Mouse (Mus musculus) layer of hippocampus, adult 9-10 months (tissue): ENCODE results near the gene Chrm5.
"Not testable (repeated sequence)": the region's sequence is repeated elsewhere in the genome, so short reads cannot be mapped to it uniquely, and the experiment has no call there.

Experiments used
- DNase-seq: peaks from one replicate; pipeline ENCODE4 v3.0.0; 2022; ENCODE audit warnings: low spot score

The Chrm5 gene

DNA sequence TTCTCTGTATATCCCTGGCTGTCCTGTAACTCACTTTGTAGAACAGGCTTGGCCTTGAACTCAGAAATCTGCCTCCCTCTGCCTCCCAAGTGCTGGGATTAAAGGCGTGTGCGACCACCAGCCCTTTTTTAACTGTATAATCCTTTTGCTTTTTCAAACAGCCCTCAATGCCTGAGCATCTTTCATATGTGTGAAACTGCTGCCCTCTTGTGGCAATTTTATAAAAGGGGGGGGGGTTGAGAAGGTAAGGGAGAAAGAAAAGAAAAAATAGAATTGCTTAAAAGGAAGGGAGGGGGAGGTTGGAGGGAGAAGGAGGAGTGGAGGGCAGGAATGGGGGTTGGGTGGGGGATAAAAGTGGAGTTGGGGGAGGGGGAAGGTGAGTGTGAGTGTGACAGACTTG, 995 bp upstream of the Chrm5 start:
- DNase-seq, result no peak

DNA sequence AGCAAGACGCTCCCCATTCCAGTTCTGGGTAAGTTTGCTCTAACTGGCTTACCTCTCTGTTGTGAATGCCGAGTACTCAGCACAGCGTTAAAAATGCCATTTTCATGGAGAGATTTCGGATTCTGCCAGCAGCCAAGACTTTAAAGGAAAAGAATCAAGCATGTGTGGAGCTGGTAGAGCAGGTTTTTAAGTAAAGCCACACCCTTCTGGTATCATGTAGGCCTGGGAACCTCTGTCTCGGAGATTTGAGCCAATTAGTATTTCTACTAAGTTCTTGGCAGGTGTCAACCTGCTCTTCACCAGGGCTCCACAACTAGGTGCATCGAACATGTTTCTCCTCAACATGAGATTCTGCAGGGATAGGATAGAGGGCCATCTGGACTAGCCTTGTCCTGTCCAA, 4.0 kb downstream of the Chrm5 start:
- no peak for DNase-seq

DNA sequence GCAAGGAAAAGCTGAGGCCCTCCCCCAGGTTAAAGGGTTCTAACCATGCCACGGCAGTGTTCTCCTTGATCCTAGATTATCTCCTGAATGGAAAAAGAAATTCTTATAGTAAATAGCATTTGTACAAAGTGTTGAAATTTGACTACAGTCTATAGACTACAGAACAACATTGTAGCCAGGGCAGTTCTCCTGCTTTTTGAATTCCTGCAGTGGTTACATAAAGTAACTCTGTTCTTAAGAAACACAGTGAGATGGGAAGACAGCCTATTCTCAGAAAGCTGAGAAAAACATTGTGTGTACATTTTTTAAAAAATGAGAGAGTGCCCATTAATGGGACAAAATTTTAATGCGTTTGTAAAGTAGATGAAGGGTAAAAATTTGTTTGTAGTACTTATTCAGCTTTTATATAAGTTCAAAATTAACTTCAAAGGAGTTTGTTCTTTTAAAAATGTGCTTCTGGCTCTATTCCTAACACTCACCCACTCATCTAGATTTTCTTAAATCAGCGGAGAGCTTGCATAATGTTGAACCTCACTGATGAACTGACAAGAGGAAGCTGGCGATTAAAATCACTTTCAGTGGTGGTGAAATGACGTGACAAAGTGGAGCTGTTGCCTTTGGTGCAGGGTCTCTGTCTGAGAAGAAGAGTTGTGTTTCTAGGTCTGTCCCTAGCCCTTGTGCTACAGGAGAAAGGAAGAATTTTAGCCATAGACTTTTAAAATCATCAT, 5.4 kb downstream of the Chrm5 start:
- DNase-seq, result no peak

DNA sequence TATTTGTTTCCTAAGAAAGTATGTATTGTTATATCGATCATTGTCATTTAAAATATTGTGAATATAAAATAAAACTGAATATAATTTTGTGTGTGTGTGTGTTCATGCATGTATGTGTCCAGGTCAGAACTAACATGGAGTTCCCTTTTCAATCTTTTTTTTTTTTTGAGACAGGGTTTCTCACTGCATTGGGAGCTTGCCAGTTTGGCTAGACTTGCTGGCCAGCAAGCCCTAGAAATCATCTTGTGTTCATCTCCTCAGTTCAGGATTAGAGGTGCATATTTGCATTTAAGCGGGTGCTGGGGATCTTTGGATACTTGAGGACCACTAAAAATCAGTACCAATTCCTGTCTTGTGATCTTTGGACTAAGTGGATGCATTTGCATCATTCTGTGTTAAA, 8.5 kb downstream of the Chrm5 start:
- DNase-seq, result no peak

DNA sequence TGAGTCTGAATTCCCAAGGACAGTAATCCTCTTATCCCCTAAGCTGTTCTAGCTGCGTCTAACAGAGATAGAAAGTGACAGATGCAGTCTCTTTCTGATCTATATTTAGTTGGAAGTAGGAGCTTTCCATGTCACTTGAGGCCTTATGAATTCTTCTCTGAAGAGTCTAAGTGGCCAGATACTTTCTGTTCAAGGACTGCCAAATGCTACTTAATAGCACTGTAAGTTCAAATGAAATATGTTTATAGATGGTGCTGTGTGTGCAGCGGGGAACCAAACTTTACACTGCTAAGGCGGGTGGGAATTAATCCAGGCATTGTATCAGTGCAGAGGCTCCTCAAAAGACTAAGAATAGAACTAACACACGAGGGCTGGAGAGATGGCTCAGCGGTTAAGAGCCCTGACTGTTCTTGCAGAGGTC, 9.6 kb downstream of the Chrm5 start:
- DNase-seq, result no peak

DNA sequence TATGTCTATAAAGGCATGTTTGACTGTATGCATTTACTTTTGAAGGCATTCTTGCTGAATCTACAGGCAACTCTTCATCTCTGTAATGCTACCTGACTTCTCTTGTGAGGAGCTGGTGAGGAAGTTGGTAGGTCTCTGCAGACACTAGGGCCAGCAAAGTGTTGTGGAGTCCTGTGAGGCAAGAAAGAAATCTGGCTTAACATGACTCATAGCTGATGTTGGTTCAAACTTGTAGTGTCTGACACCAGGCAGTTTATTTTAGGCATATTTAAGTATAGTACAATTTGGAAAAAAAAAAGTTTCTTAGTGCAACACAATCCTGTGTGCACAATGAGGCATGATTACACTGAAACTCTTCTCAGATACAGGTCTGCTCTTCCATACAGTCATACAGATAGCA, 11.0 kb downstream of the Chrm5 start:
- no peak for DNase-seq

DNA sequence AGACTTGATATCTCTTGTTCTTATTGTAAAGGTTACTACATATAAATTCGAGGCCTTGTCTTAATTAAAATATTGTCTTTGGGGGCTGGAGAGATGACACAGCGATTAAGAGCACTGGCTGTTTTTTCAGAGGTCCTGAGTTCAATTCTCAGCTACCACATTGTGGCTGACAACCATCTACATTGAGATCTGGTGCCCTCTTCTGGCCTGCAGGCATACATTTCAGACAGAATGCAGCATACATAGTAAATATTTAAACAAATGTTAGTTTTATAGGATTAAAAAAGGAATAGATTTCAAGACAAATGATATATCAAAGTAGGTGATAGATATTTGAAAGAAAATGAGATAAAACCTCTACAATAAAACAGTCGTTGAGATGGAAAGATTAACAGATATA, 20.0 kb downstream of the Chrm5 start:
- no peak for DNase-seq

DNA sequence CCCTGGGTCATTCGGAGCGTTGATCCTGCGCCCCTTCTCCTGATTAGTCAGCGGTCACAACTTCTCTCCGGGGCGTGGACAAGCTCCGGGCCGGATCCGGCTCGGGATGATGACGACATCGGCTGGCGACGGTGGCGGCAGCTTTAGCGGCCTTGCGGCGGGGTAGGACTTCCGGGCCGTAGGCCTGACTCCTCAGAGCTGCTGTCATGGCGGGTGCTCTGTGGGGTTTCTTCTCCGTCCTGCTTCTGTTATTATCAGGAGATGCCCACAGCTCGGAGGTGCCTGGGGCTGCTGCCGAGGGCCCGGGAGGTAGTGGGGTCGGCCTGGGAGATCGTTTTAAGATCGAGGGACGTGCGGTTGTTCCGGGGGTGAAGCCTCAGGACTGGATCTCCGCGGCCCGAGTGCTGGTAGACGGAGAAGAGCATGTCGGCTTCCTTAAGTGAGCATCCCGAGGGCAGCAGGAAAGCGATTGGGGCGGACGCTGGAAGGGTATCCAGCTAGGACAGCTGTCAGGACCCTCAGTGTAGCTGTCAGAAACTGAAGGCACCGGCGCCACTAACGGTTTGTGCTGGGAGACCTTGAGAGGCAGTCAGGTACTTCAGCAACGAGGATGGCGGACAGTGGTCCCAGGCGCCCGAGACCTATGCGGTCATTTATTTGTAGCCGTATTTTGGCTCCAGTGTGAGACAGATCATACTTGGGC, 25.6 kb downstream of the Chrm5 start, which contains the start of gene Emc7:
Emc7 (plus strand) TSS at position 136 of the 703 bp plus-strand sequence.
- DNase-seq, result peak; percentile 83

DNA sequence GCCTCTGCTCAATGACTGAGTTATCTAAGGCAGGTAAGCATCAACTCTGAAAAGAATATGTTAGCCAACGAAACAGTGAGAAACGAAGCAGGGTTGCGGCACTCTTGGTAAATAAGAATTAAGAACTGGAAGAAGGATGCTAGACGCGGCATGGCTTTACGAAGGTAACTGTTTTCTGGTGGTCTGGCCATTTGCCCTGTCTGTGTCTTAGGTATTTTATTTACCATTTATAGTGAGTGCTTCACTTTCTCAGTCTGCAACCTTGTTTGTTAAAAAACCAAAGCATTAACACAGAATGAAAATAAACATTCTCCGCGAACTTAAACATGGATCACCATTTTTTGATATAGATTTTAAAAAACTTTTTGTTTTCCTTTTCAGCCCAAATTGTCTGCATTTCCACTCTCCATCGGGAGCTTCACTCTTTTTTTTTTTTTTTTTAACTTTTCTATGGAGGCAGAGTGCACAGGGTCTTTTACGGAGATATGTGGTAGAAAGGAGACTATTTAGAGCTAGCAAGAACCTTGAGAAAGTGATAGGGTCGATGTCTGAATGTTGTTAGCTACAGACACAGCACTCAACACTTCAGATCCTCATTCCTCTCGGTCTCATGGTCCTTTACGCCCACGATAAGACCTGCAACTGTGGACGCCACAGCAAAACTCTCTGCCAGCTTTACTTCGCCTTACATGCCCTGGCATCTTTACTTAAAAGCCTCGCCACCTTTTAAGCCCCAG, 26.3 kb downstream of the Chrm5 start:
- DNase-seq, result no peak

DNA sequence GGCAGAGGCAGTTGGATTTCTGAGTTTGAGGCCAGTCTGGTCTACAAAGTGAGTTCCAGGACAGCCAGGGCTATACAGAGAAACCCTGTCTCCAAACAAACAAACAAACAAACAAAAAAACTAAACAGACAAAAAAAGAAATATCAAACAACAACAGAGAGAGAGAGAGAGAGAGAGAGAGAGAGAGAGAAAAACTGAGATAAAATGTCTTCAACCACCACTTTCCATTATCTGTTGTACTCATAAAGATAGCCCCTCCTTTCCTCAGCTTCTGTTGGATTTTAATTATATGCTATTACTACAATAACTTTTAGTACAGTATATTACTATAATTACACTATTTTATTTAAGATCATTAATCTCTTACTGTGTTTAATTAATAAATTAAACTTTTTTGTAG, 28.1 kb downstream of the Chrm5 start:
- DNase-seq, result not testable (repeated sequence)

DNA sequence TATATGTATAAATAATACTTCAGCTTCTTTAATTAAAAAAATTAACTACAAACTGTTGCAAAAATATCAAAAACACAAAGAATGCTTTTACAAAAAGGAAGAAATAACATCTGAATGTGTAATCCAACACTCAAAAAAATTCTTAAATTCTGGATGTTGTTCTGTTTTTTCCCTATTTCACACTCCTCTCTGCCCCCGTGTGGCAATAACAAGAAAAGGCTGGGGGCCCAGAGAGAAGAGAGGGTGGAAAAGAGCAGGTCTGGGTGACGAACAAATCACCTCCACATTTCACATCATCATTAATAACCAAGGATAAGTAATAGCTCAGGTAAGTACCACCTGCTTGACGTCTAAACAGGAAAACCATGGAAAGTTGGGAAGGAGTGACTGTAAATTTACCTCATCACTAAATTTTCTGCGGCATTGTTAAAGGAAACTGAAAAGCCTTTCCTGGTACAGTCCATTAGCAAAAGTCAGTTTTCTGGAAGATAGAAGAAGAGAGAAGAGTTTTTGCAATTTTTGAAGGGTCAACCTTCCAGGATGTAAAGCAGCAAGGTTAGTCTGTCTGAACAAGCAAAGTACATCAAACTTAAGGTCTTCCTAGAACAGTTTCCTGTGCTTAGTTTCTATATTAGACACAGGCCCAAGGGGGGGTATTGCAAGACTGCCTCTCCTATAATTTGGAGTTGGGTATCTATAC, 30.8 kb downstream of the Chrm5 start:
- DNase-seq, result no peak

DNA sequence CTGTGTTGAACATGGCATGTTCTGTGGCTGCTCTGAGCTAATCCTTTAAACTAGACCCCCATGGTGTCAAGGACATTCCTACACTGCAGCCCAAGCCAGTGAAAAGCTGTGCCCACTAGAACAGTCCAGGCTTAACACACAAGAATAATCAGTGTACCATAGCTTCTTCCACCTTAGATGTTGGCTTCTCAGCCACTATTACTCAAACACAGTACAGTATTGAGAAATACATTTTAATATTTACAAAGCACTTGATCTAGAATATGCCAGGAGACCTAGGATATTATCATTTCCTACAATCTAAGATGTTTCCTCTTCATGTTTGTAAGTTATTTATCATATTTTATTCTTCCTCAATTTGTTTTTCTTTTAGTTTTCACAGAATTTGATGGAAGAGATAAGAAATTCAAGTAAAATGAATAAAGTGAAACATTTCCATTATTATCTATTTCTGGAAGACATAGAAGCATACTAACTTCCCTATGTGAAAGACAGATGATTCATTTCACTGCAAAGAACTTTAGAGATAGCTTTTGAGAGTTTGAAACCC, 32.0 kb downstream of the Chrm5 start:
- DNase-seq, result no peak

DNA sequence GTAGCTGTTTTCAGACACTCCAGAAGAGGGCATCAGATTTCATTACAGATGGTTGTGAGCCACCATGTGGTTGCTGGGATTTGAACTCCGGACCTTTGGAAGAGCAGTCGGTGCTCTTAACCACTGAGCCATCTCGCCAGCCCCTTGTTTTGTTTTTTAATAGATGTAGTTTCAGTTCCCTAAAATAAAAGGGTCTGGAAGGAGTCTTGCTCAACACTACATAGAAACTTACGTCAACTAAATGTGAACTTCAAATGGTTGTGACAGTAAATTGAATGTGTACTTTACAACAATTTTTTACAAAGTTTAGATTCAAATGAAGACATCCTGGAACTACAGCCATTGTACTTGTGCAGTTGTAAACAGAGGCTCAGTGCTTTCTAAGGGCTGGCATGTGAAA, 32.5 kb downstream of the Chrm5 start:
- not testable (repeated sequence) for DNase-seq

DNA sequence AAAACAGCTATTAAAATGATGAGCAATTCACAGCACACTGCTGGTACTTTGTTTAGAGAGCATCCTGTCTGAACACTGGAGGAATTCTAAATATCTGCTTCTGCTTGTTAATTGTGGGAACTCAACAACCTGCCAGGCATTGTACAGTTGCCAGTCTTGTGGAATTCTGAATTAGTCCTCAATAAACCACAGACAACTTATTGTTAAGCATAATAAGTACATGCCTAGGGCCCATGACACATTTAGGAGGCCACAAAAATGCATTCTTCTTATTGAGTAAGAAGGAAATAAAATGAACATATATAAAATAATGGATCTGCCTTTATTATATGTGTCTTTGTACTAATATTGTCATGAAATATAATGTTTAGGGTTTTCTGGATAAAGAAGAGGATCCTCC, 35.1 kb downstream of the Chrm5 start:
- no peak for DNase-seq

DNA sequence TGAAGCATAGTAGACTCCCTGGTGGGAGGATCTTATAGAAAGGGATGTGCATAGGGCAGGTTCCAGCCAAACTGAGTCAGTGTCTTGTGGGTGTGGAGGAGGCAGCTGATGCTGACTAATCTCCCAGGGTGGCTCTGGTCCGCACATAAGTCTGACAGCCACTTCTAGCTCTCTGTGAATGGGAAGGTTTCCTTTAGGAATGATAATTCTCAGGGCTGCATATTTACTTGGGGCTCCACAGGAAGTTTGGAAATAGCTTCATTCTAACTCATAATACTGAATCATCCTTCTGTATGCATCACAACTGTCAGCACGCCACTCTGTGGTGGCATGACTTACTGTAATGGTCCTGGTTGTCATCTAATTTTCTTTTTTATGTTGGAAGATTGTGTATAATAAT, 37.1 kb downstream of the Chrm5 start:
- no peak for DNase-seq

DNA sequence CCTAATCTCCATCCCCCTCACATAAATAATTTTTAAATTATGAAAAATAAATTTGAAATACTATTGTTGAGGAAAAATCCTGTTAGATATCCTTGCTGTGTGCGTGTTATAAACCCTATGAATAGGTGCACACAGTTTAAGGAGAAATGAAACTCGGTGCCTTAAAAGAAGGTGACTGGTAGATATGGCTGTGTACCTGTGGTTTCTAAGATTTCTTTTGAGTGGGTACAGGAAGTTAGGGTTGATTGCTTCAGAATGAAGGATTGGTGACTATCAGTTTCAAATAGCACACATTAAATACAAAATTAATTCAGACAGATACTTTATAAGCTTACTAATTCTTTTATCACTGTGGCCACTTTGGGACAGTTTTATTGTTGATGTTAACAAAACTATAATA, 43.0 kb downstream of the Chrm5 start:
- no peak for DNase-seq

DNA sequence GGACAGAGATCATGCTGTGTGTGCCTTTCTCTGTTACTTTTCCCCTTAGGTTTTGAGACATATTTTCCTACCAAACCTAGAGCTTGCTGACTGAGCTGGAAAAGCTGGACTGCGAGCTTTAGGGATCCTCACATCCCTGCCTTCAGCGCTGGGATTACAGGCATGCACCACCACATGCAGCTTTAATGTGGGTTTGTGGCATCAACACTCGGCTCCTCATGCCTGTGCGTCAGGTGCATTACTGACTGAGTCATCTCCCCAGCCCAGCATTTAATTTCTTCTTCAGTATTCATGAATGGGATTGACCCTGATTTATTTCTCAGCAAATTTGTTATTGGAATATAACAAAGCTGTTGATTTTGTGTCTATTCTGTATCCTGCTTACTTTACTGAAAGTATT, 44.3 kb downstream of the Chrm5 start:
- DNase-seq, result no peak

DNA sequence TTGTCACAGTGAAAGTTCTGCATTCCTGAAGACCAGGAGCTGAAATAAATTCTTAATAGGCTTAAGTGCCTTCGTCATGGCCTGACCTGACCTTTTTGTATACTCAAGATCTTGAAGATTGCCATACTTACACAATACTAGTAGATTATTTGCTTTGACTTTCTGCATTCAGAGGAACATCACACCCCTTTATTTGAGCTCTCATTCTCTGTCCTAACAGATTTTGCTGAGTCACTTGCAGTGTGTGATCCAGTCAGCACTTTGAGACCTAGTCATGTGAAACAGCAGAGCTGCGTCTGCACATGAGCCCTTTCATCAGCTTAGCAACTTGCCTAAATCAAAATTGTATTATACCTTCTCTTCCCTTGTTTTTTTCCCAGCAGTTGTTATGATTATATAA, 47.2 kb downstream of the Chrm5 start:
- DNase-seq, result no peak

DNA sequence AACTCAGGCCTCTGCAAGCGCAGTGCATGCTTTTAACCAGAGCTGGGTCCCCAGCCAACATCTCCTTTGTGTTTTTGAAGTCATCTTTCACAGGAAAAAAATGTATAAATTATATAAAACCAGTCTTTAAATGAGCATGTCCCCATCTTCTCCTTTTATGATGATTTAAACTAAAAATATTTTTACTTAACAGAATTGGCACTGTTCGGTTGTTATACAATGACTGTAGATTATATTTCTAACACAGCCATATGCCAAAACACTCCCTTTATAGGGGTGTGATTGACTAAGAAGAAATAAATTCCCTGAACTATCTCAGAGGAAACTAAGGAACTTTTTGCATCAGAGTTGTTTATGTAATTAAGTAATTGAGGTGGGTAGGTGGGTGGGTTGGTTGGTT, 48.0 kb downstream of the Chrm5 start:
- DNase-seq, result no peak

DNA sequence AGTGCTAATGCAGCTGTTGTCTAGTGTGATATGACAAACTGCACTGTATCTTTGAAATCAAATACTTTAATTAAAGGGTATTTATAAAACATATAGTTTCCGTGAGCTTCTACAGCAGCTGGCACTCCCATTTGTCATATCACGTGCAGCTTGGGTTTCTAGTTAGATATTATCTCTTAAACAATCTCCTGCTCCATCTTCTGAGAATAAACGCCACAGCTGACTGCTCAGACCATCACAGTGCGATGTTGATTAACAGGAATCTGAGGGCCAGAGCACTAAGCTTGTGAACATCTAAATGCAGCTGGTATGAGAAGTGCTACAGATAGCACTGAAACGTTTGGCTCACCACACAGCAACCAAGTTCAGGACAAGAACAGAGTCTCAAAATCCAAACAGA, 50.2 kb downstream of the Chrm5 start:
- DNase-seq, result no peak

DNA sequence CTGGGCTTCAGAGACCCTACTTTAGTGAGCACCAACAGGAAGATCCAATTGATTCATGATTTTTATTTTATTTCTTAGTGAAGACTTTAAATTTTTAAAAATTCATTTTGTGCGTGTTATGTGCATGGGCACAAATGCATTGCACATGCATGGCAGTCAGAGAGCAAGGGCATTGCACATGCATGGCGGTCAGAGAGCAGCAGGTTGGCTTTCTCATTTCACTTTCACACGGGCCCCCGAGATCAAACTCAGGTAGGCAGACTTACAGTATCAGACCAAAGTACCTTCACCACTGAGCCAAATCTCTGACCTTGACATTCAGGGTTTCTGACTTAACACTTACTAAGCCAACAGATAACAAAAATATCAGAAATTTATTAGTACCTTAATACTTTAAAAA, 50.9 kb downstream of the Chrm5 start:
- DNase-seq, result no peak
